Mouse (Mus musculus) ES-CJ7 (cell line): Measurements from ENCODE around the gene Dzip1.

Source experiments
- DNase-seq: peaks from one replicate; pipeline ENCODE4 v3.0.0; 2011; ENCODE audit warnings: low read depth, low spot score

Dzip1 gene

GRCm38 (mm10) chr14:118924673-118925615, at the start of gene Dzip1:
Dzip1 (minus strand) TSS chr14:118925460.
- peak; percentile 88 for DNase-seq

- no peak for DNase-seq
Observed at GRCm38 (mm10) chr14:118972268-118972667, 47.0 kb upstream of the Dzip1 start.

GRCm38 (mm10) chr14:118967646-118968045, 42.4 kb upstream of the Dzip1 start:
- peak; percentile 18 for DNase-seq

GRCm38 (mm10) chr14:118965356-118966000, 40.2 kb upstream of the Dzip1 start:
- DNase-seq, result no peak

- no peak for DNase-seq
Observed at GRCm38 (mm10) chr14:118958010-118958409, 32.8 kb upstream of the Dzip1 start.

GRCm38 (mm10) chr14:118951912-118952583, 26.8 kb upstream of the Dzip1 start:
- no peak for DNase-seq

GRCm38 (mm10) chr14:118948841-118949240, 23.6 kb upstream of the Dzip1 start:
- DNase-seq, result no peak

GRCm38 (mm10) chr14:118944702-118945101, 19.4 kb upstream of the Dzip1 start:
- no peak for DNase-seq

GRCm38 (mm10) chr14:118942076-118942475, 16.8 kb upstream of the Dzip1 start:
- DNase-seq, result no peak

- DNase-seq, result no peak
Observed at GRCm38 (mm10) chr14:118940796-118941495, 15.7 kb upstream of the Dzip1 start.

GRCm38 (mm10) chr14:118938551-118938950, 13.3 kb upstream of the Dzip1 start:
- DNase-seq, result no peak

GRCm38 (mm10) chr14:118937533-118938492, 12.6 kb upstream of the Dzip1 start, which contains the start of gene Dnajc3:
Dnajc3 (plus strand) TSS chr14:118937976.
- peak; percentile 94 for DNase-seq

- no peak for DNase-seq
Observed at GRCm38 (mm10) chr14:118936952-118937351, 11.7 kb upstream of the Dzip1 start.

- DNase-seq, result no peak
Observed at GRCm38 (mm10) chr14:118936236-118936635, 11.0 kb upstream of the Dzip1 start.

GRCm38 (mm10) chr14:118934686-118935085, 9.4 kb upstream of the Dzip1 start:
- DNase-seq, result no peak

- no peak for DNase-seq
Observed at GRCm38 (mm10) chr14:118932956-118933355, 7.7 kb upstream of the Dzip1 start.

- DNase-seq, result no peak
Observed at GRCm38 (mm10) chr14:118931181-118931580, 5.9 kb upstream of the Dzip1 start.

- no peak for DNase-seq
Observed at GRCm38 (mm10) chr14:118930777-118931176, 5.5 kb upstream of the Dzip1 start.

- DNase-seq, result no peak
Observed at GRCm38 (mm10) chr14:118929779-118930178, 4.5 kb upstream of the Dzip1 start.

- no peak for DNase-seq
Observed at GRCm38 (mm10) chr14:118928565-118928964, 3.3 kb upstream of the Dzip1 start.
